Mouse (Mus musculus) ovary, postnatal 14 days (tissue): ENCODE data around the gene Ctdsp2.

Source experiments
- DNase-seq: peaks from one replicate; pipeline ENCODE4 v3.0.0; 2022; ENCODE audit warnings: low spot score

The Ctdsp2 gene

GRCm38 (mm10) chr10:126978277-126978994 lies at the start of gene Ctdsp2:
Gene Ctdsp2, plus strand, starts transcription at chr10:126978717.
- DNase-seq, result peak; percentile 99

- DNase-seq, result peak; percentile 37
Observed at GRCm38 (mm10) chr10:126928819-126929206, 49.7 kb upstream of the Ctdsp2 start.

- no peak for DNase-seq
Observed at GRCm38 (mm10) chr10:126929543-126929942, 49.0 kb upstream of the Ctdsp2 start.

- DNase-seq, result peak; percentile 72
Observed at GRCm38 (mm10) chr10:126930270-126931121, 48.0 kb upstream of the Ctdsp2 start.

GRCm38 (mm10) chr10:126931123-126931759 lies 47.3 kb upstream of the Ctdsp2 start:
- DNase-seq, result no peak

GRCm38 (mm10) chr10:126931760-126932139 lies 46.8 kb upstream of the Ctdsp2 start:
- no peak for DNase-seq

GRCm38 (mm10) chr10:126934561-126934960 lies 44.0 kb upstream of the Ctdsp2 start:
- DNase-seq, result no peak

GRCm38 (mm10) chr10:126935121-126935520 lies 43.4 kb upstream of the Ctdsp2 start:
- DNase-seq, result no peak

GRCm38 (mm10) chr10:126935556-126936381 lies 42.7 kb upstream of the Ctdsp2 start:
- DNase-seq, result no peak

GRCm38 (mm10) chr10:126940949-126941348 lies 37.6 kb upstream of the Ctdsp2 start:
- DNase-seq, result no peak

- no peak for DNase-seq
Observed at GRCm38 (mm10) chr10:126945531-126945930, 33.0 kb upstream of the Ctdsp2 start.

GRCm38 (mm10) chr10:126949824-126950223 lies 28.7 kb upstream of the Ctdsp2 start:
- DNase-seq, result no peak

- DNase-seq, result no peak
Observed at GRCm38 (mm10) chr10:126950572-126950971, 27.9 kb upstream of the Ctdsp2 start.

- no peak for DNase-seq
Observed at GRCm38 (mm10) chr10:126952375-126952774, 26.1 kb upstream of the Ctdsp2 start.

GRCm38 (mm10) chr10:126953029-126953471 lies 25.5 kb upstream of the Ctdsp2 start:
- no peak for DNase-seq

GRCm38 (mm10) chr10:126956692-126957358 lies 21.7 kb upstream of the Ctdsp2 start:
- DNase-seq, result no peak

- peak; percentile 41 for DNase-seq
Observed at GRCm38 (mm10) chr10:126957359-126958107, 21.0 kb upstream of the Ctdsp2 start.

GRCm38 (mm10) chr10:126960496-126960895 lies 18.0 kb upstream of the Ctdsp2 start:
- DNase-seq, result no peak

GRCm38 (mm10) chr10:126961757-126962156 lies 16.8 kb upstream of the Ctdsp2 start:
- DNase-seq, result peak; percentile 58

- peak; percentile 54 for DNase-seq
Observed at GRCm38 (mm10) chr10:126962271-126962965, 16.1 kb upstream of the Ctdsp2 start.
